Mouse (Mus musculus) heart, embryonic 14.5 days (tissue): ENCODE measurements around the gene Agpat4. TPM values are rescaled to one million over a fixed set of nuclear protein-coding genes. Genes with fewer than 3 reads are reported as not detected.
"Not testable (repeated sequence)": the region's sequence is repeated elsewhere in the genome, so short reads cannot be mapped to it uniquely, and the experiment has no call there.

Experiments
- ATAC-seq: fragments of 200-750 bp; cut with Nextera tagmentation; 2 replicates; pipeline ENCODE4 v1.8.0; 2017; ENCODE audit warnings: low read depth, moderate TSS enrichment; ENCODE audit not compliant: insufficient number of reproducible peaks, insufficient read depth, low FRiP score
- H3K27ac ChIP-seq, 2 experiments: fragments of 200-500 bp in 1 of 2; fragments of 300-500 bp in 1 of 2; sonication (generic) in 1 of 2; replicated peaks in 1 of 2; 2 replicates each; pipeline ENCODE4 v1.5.1; 2012 to 2014; ENCODE audit warnings: low read depth in 2 of 2, low read length in 2 of 2, control low read depth in 1 of 2, mild to moderate bottlenecking in 1 of 2, mixed read lengths in 1 of 2; ENCODE audit not compliant: control insufficient read depth in 1 of 2, insufficient read depth in 1 of 2
- H3K27me3 ChIP-seq: fragments of 300-500 bp; sonication (generic); 2 replicates; pipeline ENCODE4 v1.6.1; 2014; ENCODE audit warnings: mild to moderate bottlenecking, low read length, control low read depth; ENCODE audit not compliant: control insufficient read depth, insufficient read depth
- H3K36me3 ChIP-seq: fragments of 300-500 bp; sonication (generic); 2 replicates; pipeline ENCODE4 v1.6.1; 2014; ENCODE audit warnings: mild to moderate bottlenecking, control low read depth, low read length, mixed read lengths; ENCODE audit not compliant: control insufficient read depth, insufficient read depth
- H3K4me1 ChIP-seq, 2 experiments: fragments of 200-500 bp in 1 of 2; fragments of 300-500 bp in 1 of 2; sonication (generic) in 1 of 2; 2 replicates each; pipeline ENCODE4 v1.6.1; 2012 to 2014; ENCODE audit warnings: low read length in 2 of 2, control low read depth in 1 of 2, mixed read lengths in 1 of 2; ENCODE audit not compliant: control insufficient read depth in 2 of 2, insufficient read depth in 2 of 2
- H3K4me2 ChIP-seq: fragments of 300-500 bp; sonication (generic); 2 replicates; pipeline ENCODE4 v1.6.1; 2014; ENCODE audit warnings: mild to moderate bottlenecking, low read length
- H3K4me3 ChIP-seq, 2 experiments: fragments of 200-500 bp in 1 of 2; fragments of 300-500 bp in 1 of 2; sonication (generic) in 1 of 2; 2 replicates each; pipeline ENCODE4 v1.5.1; 2012 to 2014; ENCODE audit warnings: low read length in 2 of 2, mild to moderate bottlenecking in 2 of 2, control low read depth in 1 of 2, low read depth in 1 of 2, moderate library complexity in 1 of 2; ENCODE audit not compliant: control insufficient read depth in 1 of 2, insufficient read depth in 1 of 2
- H3K9ac ChIP-seq: fragments of 300-500 bp; sonication (generic); 2 replicates; pipeline ENCODE4 v1.6.1; 2014; ENCODE audit warnings: mild to moderate bottlenecking, low read length
- H3K9me3 ChIP-seq: fragments of 300-500 bp; sonication (generic); 2 replicates; pipeline ENCODE4 v1.6.1; 2016; ENCODE audit warnings: low read length, control low read depth; ENCODE audit not compliant: control insufficient read depth
- WGBS: fragments of 180-500 bp; shearing (Covaris S2); extraction: QIAGEN DNeasy Blood & Tissue Kit; methylation state at CpG from one replicate; pipeline ENCODE4 v1.1.7; 2014; 5-methylcytosine and 5-hydroxymethylcytosine counted together
- polyA plus RNA-seq: library from polyadenylated mRNA; unstranded; fragments of >200 nt; fragmentation: Nextera tagmentation; extraction: Ambion mirVana; gene quantifications from 2 replicates; pipeline ENCODE4 v1.2.1, GENCODE M21; 2014

Agpat4 gene
- polyA plus RNA-seq, 1 experiment from 2014 or later: 11.0 TPM

DNA sequence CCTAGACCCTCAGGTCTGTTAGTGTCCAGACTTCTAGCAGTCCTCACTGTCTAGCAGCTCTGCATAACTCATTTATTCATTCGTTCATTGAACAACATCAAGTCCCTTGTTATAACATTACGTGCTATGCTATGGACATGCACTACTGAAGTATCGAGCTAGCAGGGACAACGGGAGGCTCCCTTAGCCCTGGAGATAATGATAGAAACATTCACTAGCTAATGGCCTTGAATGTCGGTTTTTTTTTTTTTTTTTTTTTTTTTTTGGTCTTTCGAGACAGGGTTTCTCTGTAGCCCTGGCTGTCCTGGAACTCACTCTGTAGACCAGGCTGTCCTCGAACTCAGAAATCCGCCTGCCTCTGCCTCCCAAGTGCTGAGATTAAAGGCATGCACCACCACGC lies 3.8 kb downstream of the Agpat4 start:
- not testable (repeated sequence) for H3K4me2 ChIP-seq
- 84% methylated on average over 9 of the region's 9 CpGs for WGBS

DNA sequence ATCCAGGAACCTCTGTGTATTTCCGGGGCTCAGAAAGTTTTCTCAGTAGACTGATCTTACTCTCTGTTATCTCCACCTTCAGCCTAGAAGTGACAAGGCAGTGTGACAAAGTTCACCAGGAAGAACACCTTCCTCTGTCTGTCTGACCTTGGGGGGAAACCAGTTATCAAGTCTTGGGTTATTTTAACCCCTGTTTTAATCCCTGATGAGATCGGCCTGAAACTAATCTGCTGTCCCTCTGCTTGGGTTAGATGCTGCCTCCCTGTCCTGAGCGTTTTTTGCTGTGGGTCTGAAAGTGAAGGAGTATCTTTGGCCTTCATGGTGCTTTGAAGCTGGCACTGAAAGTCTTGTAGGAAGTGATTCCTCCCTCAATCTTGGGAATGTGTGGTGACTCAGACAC lies 4.7 kb downstream of the Agpat4 start:
- Histone ChIP-seq H3K9me3 (peaks cover 4% of the 10 kb centered on the region; the same call in 1 of the 2 replicates), H3K27ac (no peak overlapping the region), H3K36me3 (no peaks in the 10 kb centered on the region), H3K4me2 (no peak overlapping the region), H3K4me1 (peaks cover 0 to 9% of the 10 kb centered on the region in 2 experiments; a peak in 2 of 4 replicates), H3K9ac (no peak overlapping the region), H3K4me3 (no peak overlapping the region), H3K27me3 (no peaks in the 10 kb centered on the region)
- 27% methylated on average over 3 of the region's 3 CpGs for WGBS
- no peak for ATAC-seq

More for the DNA sequence above, 3.8 kb downstream of the Agpat4 start:
- H3K9ac ChIP-seq, H3K4me3 ChIP-seq, H3K27me3 ChIP-seq, ATAC-seq, H3K36me3 ChIP-seq, H3K9me3 ChIP-seq, H3K27ac ChIP-seq: not testable (repeated sequence)
- H3K4me1 ChIP-seq: peaks cover 0 to 11% of the 10 kb centered on the region in 2 experiments; a peak in 3 of 4 replicates

DNA sequence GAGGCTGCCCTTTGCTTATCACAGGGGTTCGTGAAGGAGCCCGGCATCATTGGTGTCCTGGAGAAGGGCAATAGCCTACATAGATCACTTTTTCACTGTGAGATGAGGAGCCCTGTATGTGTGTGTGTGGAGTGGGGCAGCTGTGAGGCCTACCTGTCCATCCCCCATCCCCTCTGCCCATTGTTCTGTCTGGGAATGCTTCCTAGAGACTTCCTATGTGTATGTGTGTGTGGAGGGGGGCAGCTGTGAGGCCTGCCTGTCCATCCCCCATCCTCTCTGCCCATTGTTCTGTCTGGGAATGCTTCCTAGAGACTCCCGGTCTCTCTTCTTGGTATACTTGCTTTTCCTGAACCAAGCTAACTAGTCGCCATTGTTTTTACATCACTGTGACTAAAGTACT lies 8.6 kb downstream of the Agpat4 start:
- no peak for ATAC-seq
- no peak overlapping the region for H3K4me2 ChIP-seq
- no peak overlapping the region for H3K9ac ChIP-seq
- H3K4me1 ChIP-seq: no peaks in the 10 kb centered on the region; a peak in 1 of 4 replicates
- 76% methylated on average over 4 of the region's 4 CpGs for WGBS
- H3K36me3 ChIP-seq: 0 out of 2 replicates have a peak, but pooled peaks cover 3% of the 10 kb centered on the region
- H3K27me3 ChIP-seq: no peaks in the 10 kb centered on the region
- H3K4me3 ChIP-seq: no peak overlapping the region
- no peak overlapping the region for H3K27ac ChIP-seq
- peaks cover 4% of the 10 kb centered on the region; the same call in 1 of the 2 replicates for H3K9me3 ChIP-seq

DNA sequence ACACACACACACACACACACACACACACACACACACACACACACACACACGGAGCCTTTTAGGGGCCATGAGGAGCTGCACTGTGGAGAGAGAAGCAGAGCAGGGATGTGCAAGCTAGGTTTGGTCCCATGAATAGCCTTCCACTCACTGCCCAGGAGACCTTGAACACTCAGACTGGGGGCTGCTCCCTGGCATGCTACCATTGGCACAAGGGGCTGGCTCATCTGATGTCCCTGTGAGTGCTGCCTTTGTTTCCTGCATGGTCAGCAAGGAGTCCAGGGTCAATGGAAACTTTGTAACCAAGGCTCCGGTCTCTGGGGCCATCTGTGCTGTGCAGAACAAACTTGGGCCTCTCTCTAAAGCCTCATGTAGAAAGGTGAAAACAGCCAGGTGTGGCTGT lies 10.5 kb downstream of the Agpat4 start:
- Histone ChIP-seq H3K36me3 (0 out of 2 replicates have a peak, but pooled peaks cover 3% of the 10 kb centered on the region), H3K9me3 (peaks cover 4% of the 10 kb centered on the region; the same call in 1 of the 2 replicates), H3K27ac (no peak overlapping the region), H3K4me3 (no peak overlapping the region), H3K4me2 (no peak overlapping the region), H3K27me3 (no peaks in the 10 kb centered on the region), H3K9ac (no peak overlapping the region), H3K4me1 (no peaks in the 10 kb centered on the region; a peak in 1 of 4 replicates)
- 81% methylated on average over 2 of the region's 2 CpGs for WGBS
- ATAC-seq: no peak

DNA sequence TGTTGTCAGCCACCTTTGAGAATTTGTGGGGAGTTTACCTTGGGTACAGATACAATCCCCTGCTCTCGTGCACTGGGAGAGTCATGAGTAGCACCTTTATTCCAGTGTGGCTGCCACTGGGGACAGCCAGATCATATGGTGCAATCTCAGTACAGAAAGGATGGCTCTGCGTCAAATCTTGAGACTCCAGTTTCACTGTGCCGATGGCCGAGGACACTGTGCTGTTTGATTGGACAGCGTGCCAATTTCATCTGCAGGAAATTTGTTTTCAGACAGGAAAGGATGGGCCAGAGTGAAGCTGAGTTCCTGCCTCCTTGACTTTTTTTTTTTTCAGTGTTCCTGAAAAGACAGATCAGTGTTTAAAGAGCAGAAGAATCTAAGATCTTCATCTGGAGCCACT lies 12.7 kb downstream of the Agpat4 start:
- Histone ChIP-seq H3K27ac (no peak overlapping the region), H3K4me1 (no peaks in the 10 kb centered on the region; a peak in 1 of 4 replicates), H3K9me3 (no peaks in the 10 kb centered on the region), H3K27me3 (no peaks in the 10 kb centered on the region), H3K9ac (no peak overlapping the region), H3K36me3 (0 out of 2 replicates have a peak, but pooled peaks cover 3% of the 10 kb centered on the region), H3K4me3 (no peak overlapping the region), H3K4me2 (no peak overlapping the region)
- ATAC-seq: no peak
- WGBS: 80% methylated on average over 5 of the region's 5 CpGs

DNA sequence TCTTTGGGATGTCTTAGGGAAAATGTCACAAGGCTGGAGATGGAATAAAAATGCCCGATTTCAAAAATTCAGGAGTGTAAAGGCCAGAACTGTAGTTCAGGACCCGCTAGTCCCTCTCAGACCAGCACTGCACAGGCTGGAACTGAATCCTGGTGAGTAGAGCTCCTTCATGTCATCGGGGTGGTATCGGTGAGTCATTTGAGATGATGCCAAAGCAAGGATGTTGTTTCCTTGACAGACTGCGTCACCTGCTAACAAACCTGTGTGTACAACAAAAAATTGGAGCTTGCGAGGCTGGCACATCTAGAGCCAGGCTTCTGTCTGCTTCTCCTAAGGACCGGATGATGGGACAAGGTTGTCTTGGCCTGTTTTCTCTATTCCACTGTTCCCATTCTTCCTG lies 13.1 kb downstream of the Agpat4 start:
- H3K27me3 ChIP-seq: no peaks in the 10 kb centered on the region
- no peak overlapping the region for H3K9ac ChIP-seq
- no peak overlapping the region for H3K4me3 ChIP-seq
- ATAC-seq: no peak
- H3K4me2 ChIP-seq: no peak overlapping the region
- H3K4me1 ChIP-seq: no peaks in the 10 kb centered on the region; a peak in 1 of 4 replicates
- H3K27ac ChIP-seq: no peak overlapping the region
- WGBS: 91% methylated on average over 7 of the region's 7 CpGs
- 0 out of 2 replicates have a peak, but pooled peaks cover 3% of the 10 kb centered on the region for H3K36me3 ChIP-seq
- H3K9me3 ChIP-seq: no peaks in the 10 kb centered on the region

DNA sequence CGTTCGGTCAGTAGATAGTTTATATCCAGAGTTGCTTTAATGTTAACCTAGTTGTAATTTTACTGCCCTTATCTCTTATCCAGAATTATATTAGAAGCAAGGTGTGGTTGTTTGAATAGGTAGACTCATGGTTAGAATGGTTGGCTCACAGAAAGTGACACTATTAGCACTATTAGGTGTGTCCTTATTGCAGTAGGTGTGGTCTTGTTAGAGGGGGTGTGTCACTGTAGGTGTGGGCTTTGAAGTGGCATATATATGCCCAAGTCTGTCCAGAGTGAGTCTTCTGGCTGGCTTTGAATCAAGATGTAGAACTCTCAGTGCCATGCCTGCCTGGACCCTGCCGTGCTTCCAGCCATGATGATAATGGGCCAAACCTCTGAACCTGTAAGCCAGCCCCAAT lies 14.4 kb downstream of the Agpat4 start:
- no peak for ATAC-seq
- no peak overlapping the region for H3K4me3 ChIP-seq
- H3K4me1 ChIP-seq: no peaks in the 10 kb centered on the region; a peak in 1 of 4 replicates
- no peak overlapping the region for H3K4me2 ChIP-seq
- WGBS: 96% methylated on average over 3 of the region's 3 CpGs
- H3K36me3 ChIP-seq: 0 out of 2 replicates have a peak, but pooled peaks cover 3% of the 10 kb centered on the region
- H3K9ac ChIP-seq: no peak overlapping the region
- H3K9me3 ChIP-seq: no peaks in the 10 kb centered on the region
- H3K27ac ChIP-seq: no peak overlapping the region
- H3K27me3 ChIP-seq: no peaks in the 10 kb centered on the region

DNA sequence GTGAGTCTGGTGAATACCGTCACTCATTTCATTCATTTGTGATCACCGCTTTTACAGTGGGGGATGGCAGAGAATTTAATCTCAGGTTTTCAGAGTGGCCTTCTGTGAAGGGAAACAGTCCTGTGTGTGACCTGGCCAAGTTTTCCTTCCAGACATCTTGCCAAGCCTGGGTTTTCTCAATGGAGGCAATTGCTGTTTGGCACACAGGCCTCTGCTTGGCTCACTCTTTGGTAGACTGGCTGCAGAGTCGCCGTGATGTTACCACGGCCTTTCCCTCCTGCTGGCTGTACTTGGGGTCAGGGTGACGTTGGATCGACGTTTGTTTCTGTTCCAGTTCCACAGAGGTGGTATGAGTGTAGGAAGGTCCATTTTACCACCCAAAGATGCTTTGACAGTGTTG lies 15.5 kb downstream of the Agpat4 start:
- 0 out of 2 replicates have a peak, but pooled peaks cover 3% of the 10 kb centered on the region for H3K36me3 ChIP-seq
- no peaks in the 10 kb centered on the region; a peak in 1 of 4 replicates for H3K4me1 ChIP-seq
- no peaks in the 10 kb centered on the region for H3K27me3 ChIP-seq
- no peaks in the 10 kb centered on the region for H3K9me3 ChIP-seq
- no peak overlapping the region for H3K9ac ChIP-seq
- ATAC-seq: no peak
- H3K27ac ChIP-seq: no peak overlapping the region
- WGBS: 83% methylated on average over 8 of the region's 8 CpGs
- no peak overlapping the region for H3K4me2 ChIP-seq
- no peak overlapping the region for H3K4me3 ChIP-seq
